Mouse (Mus musculus) liver, embryonic 11.5 days (tissue): ENCODE data around the gene Tbcd. TPM values are rescaled to one million over a fixed set of nuclear protein-coding genes. Genes with fewer than 3 reads are reported as not detected.

Source experiments
- ATAC-seq: fragments of 200-750 bp; cut with Nextera tagmentation; replicated peaks from 2 replicates; pipeline ENCODE4 v1.8.0; 2017; ENCODE audit warnings: moderate number of reproducible peaks, mild to moderate bottlenecking, moderate TSS enrichment, moderate library complexity; ENCODE audit not compliant: low FRiP score
- DNase-seq: peaks from one replicate; pipeline ENCODE4 v3.0.0-alpha.2; 2017; ENCODE audit warnings: low spot score
- H3K27ac ChIP-seq: fragments of 300-500 bp; sonication (generic); 2 replicates; pipeline ENCODE4 v1.5.1; 2014; ENCODE audit warnings: mild to moderate bottlenecking, low read depth, low read length, control low read depth
- H3K27me3 ChIP-seq: fragments of 300-500 bp; sonication (generic); replicated peaks from 2 replicates; pipeline ENCODE4 v1.6.1; 2014; ENCODE audit warnings: low read length, mixed read lengths; ENCODE audit not compliant: control insufficient read depth, insufficient read depth
- H3K36me3 ChIP-seq: fragments of 300-500 bp; sonication (generic); 2 replicates; pipeline ENCODE4 v1.6.1; 2014; ENCODE audit warnings: mild to moderate bottlenecking, low read length, moderate library complexity, mixed read lengths; ENCODE audit not compliant: control insufficient read depth, insufficient read depth
- H3K4me1 ChIP-seq: fragments of 300-500 bp; sonication (generic); replicated peaks from 2 replicates; pipeline ENCODE4 v1.6.1; 2014; ENCODE audit warnings: low read length, mixed read lengths; ENCODE audit not compliant: control insufficient read depth, insufficient read depth
- H3K4me2 ChIP-seq: fragments of 300-500 bp; sonication (generic); 2 replicates; pipeline ENCODE4 v1.6.1; 2014; ENCODE audit warnings: mild to moderate bottlenecking, control low read depth, moderate library complexity
- H3K4me3 ChIP-seq: fragments of 300-500 bp; sonication (generic); 2 replicates; pipeline ENCODE4 v1.5.1; 2014; ENCODE audit warnings: low read depth, low read length, control low read depth
- H3K9ac ChIP-seq: fragments of 300-500 bp; sonication (generic); 2 replicates; pipeline ENCODE4 v1.6.1; 2014; ENCODE audit warnings: low read depth, low read length, control low read depth
- H3K9me3 ChIP-seq: fragments of 300-500 bp; sonication (generic); 2 replicates; pipeline ENCODE4 v1.6.1; 2016; ENCODE audit warnings: low read length, inconsistent platforms, mixed read lengths; ENCODE audit not compliant: control insufficient read depth
- WGBS: fragments of 180-500 bp; shearing (Covaris S2); extraction: QIAGEN DNeasy Blood & Tissue Kit; methylation state at CpG from one replicate; pipeline ENCODE4 v1.1.7; 2014; 5-methylcytosine and 5-hydroxymethylcytosine counted together
- polyA plus RNA-seq: library from polyadenylated mRNA; unstranded; fragments of >200 nt; fragmentation: Nextera tagmentation; extraction: Ambion mirVana; gene quantifications from 2 replicates; pipeline ENCODE4 v1.2.1, GENCODE M21; 2014

Gene Tbcd
- polyA plus RNA-seq, 1 experiment from 2014 or later, result 35.9 TPM

DNA sequence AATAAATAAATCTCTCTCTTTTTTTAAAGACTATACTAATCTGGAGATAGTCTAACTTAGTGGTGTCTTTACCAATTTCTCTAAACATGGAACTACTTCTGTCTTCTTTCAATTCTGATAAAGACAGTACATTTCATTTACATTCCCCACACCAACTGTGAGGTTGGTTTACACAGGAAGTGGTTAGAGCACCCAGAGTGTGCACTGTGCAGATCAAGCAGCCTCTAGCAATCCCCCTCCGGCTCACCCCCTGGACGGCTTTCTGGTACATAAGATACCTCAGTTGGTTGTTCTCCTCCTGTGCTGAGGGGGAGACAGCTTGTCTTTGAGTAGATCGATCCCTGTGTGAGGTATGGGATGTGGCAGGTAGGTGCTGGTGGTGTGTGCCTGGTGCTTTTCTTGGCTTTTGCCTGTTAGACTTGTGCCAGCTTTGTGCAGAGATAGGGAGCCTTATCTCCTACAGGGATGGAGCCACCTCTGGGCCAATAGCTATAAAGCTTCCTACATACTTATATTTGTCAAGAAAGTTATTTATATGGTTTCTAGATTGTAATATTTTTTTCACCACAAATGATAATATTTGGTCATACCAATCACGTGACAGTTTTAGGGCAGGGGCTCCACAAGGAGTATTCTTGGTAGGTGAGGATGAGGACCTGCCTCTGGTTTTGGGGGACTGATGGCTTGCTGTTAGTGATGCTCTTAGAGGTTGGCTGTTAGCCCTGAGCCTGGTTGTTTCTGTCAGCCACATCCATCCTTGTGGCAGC, 108.0 kb downstream of the Tbcd start:
- H3K9me3 ChIP-seq, result no peaks in the 10 kb centered on the region
- H3K27me3 ChIP-seq, result no peaks in the 10 kb centered on the region
- 0 out of 2 replicates have a peak overlapping the region, but pooled peaks have one; percentile 27 for H3K4me2 ChIP-seq
- ATAC-seq (peak; percentile 76), DNase-seq (no peak)
- no peak overlapping the region for H3K4me3 ChIP-seq
- WGBS, result 49% methylated on average over 4 of the region's 4 CpGs
- H3K4me1 ChIP-seq, result peaks cover 4% of the 10 kb centered on the region; the same call in 1 of the 2 replicates
- no peak overlapping the region; the same call in 1 of the 2 replicates for H3K27ac ChIP-seq
- no peak overlapping the region for H3K9ac ChIP-seq
- H3K36me3 ChIP-seq, result no peaks in the 10 kb centered on the region

DNA sequence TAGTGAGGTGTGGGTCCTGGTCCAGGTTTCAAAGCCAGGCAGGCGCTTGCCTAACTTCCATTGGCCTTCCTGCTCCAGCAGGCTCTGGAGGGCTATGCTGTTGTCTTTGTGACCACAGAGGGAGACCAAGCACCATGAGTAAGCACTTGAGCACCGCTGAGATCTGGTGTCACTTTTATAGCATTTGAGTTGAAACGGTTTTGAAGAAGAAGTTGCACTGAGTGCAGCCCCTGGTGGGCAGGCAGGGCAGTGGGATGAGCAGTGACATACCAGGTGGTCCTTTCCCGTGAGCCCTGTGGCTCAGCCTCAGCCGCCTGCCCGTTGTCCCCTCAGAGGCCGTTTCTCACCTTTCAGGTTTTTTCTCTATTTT, 108.5 kb downstream of the Tbcd start:
- H3K27ac ChIP-seq, result peak overlapping the region; percentile 19; the same call in 1 of the 2 replicates
- H3K36me3 ChIP-seq, result no peaks in the 10 kb centered on the region
- no peak overlapping the region for H3K9ac ChIP-seq
- peaks cover 4% of the 10 kb centered on the region; the same call in 1 of the 2 replicates for H3K4me1 ChIP-seq
- no peak overlapping the region for H3K4me2 ChIP-seq
- no peaks in the 10 kb centered on the region for H3K27me3 ChIP-seq
- 0 out of 2 replicates have a peak, but pooled peaks have one; percentile 40 for ATAC-seq
- 56% methylated on average over 7 of the region's 7 CpGs for WGBS
- H3K9me3 ChIP-seq, result no peaks in the 10 kb centered on the region
- no peak overlapping the region for H3K4me3 ChIP-seq
- DNase-seq, result no peak

- Histone ChIP-seq H3K27ac (no peak overlapping the region), H3K9me3 (no peaks in the 10 kb centered on the region), H3K27me3 (no peaks in the 10 kb centered on the region), H3K36me3 (no peaks in the 10 kb centered on the region), H3K4me1 (peaks cover 4% of the 10 kb centered on the region; the same call in 1 of the 2 replicates), H3K9ac (no peak overlapping the region), H3K4me2 (no peak overlapping the region), H3K4me3 (no peak overlapping the region)
- DNase-seq (no peak), ATAC-seq (no peak)
- WGBS, result 88% methylated on average over 5 of the region's 5 CpGs
Measured at GRCm38 (mm10) chr11:121563312-121563711, 111.6 kb downstream of the Tbcd start.

GRCm38 (mm10) chr11:121564265-121564664, 112.5 kb downstream of the Tbcd start:
- Histone ChIP-seq H3K27me3 (no peaks in the 10 kb centered on the region), H3K4me2 (no peak overlapping the region), H3K27ac (no peak overlapping the region), H3K4me1 (peaks cover 4% of the 10 kb centered on the region; the same call in 1 of the 2 replicates), H3K36me3 (no peaks in the 10 kb centered on the region), H3K9ac (no peak overlapping the region), H3K9me3 (no peaks in the 10 kb centered on the region), H3K4me3 (no peak overlapping the region)
- ATAC-seq (no peak), DNase-seq (no peak)
- 90% methylated on average over 4 of the region's 4 CpGs for WGBS

GRCm38 (mm10) chr11:121581856-121582255, 130.1 kb downstream of the Tbcd start:
- Histone ChIP-seq H3K4me1 (no peaks in the 10 kb centered on the region), H3K27me3 (no peaks in the 10 kb centered on the region), H3K27ac (no peak overlapping the region), H3K4me2 (no peak overlapping the region), H3K9me3 (no peaks in the 10 kb centered on the region), H3K36me3 (peaks cover 6% of the 10 kb centered on the region; the same call in 1 of the 2 replicates), H3K9ac (no peak overlapping the region), H3K4me3 (no peak overlapping the region)
- ATAC-seq (no peak), DNase-seq (no peak)

DNA sequence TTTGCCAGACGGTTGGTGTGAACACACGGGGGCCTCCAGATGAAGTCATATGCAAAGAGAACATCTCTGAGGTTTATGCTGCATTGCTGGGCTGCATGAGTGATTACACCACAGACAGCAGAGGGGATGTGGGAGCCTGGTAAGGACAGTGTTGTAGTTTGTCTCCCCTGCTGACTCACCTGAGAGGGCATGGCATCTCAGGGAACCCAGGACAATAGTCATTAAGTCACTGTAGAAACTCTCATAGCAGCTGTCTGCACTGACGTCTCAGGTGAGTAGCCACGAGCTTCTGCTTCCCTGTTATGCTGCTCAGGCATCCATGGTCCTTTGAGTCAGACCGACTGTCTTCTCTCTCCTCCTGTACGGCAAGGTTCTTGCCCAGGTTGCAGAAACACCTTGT, 145.5 kb downstream of the Tbcd start:
- Histone ChIP-seq H3K4me2 (no peak overlapping the region), H3K4me3 (no peak overlapping the region), H3K27ac (no peak overlapping the region), H3K27me3 (no peaks in the 10 kb centered on the region), H3K36me3 (peaks cover 4% of the 10 kb centered on the region; the same call in 1 of the 2 replicates), H3K9ac (no peak overlapping the region), H3K4me1 (no peaks in the 10 kb centered on the region), H3K9me3 (no peaks in the 10 kb centered on the region)
- 96% methylated on average over 6 of the region's 6 CpGs for WGBS
- ATAC-seq (no peak), DNase-seq (no peak)

- ATAC-seq (no peak), DNase-seq (no peak)
- no peak overlapping the region for H3K4me2 ChIP-seq
- no peaks in the 10 kb centered on the region for H3K27me3 ChIP-seq
- H3K4me1 ChIP-seq, result no peaks in the 10 kb centered on the region
- WGBS, result 85% methylated on average over 3 of the region's 3 CpGs
- no peak overlapping the region for H3K27ac ChIP-seq
- no peak overlapping the region for H3K4me3 ChIP-seq
- H3K36me3 ChIP-seq, result peaks cover 9% of the 10 kb centered on the region; the same call in 1 of the 2 replicates
- H3K9me3 ChIP-seq, result no peaks in the 10 kb centered on the region
- H3K9ac ChIP-seq, result no peak overlapping the region
Measured at GRCm38 (mm10) chr11:121601422-121601821, 149.7 kb downstream of the Tbcd start.

DNA sequence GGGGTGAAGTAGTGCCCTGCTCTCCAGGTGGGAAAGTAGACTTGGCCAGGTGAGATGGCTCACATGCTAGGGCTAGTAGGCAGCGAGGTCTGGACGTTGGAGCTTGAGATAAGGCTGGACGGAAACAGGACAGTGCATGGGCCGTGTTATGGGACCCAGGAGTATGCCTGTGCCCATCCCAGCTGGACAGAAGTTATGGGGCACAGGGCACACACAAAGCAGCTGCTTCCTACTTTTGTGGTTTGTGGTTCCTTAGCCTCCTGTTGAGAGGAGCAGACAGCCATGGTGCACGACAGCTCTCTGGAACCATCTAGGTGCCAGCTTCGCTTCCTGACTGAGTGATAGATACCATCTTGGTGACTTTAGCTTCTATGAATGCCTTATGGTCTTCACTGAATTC, 153.9 kb downstream of the Tbcd start:
- DNase-seq, result no peak
- no peak overlapping the region for H3K9ac ChIP-seq
- H3K9me3 ChIP-seq, result no peaks in the 10 kb centered on the region
- H3K4me3 ChIP-seq, result no peak overlapping the region
- H3K4me1 ChIP-seq, result no peaks in the 10 kb centered on the region
- no peak for ATAC-seq
- no peak overlapping the region for H3K4me2 ChIP-seq
- no peak overlapping the region for H3K27ac ChIP-seq
- peaks cover 13% of the 10 kb centered on the region for H3K36me3 ChIP-seq
- WGBS, result 79% methylated on average over 6 of the region's 6 CpGs
- no peaks in the 10 kb centered on the region for H3K27me3 ChIP-seq

- H3K4me2 ChIP-seq, result no peak overlapping the region
- peaks cover 24% of the 10 kb centered on the region for H3K36me3 ChIP-seq
- no peak overlapping the region for H3K27ac ChIP-seq
- H3K9me3 ChIP-seq, result peaks cover 2% of the 10 kb centered on the region; the same call in 1 of the 2 replicates
- H3K9ac ChIP-seq, result no peak overlapping the region
- H3K27me3 ChIP-seq, result no peaks in the 10 kb centered on the region
- ATAC-seq (no peak), DNase-seq (no peak)
- H3K4me1 ChIP-seq, result no peaks in the 10 kb centered on the region
- H3K4me3 ChIP-seq, result no peak overlapping the region
Measured at GRCm38 (mm10) chr11:121610976-121611375, 159.2 kb downstream of the Tbcd start.
